Mouse (Mus musculus): ENCODE results near the gene Galnt10.

Galnt10 gene

DNA sequence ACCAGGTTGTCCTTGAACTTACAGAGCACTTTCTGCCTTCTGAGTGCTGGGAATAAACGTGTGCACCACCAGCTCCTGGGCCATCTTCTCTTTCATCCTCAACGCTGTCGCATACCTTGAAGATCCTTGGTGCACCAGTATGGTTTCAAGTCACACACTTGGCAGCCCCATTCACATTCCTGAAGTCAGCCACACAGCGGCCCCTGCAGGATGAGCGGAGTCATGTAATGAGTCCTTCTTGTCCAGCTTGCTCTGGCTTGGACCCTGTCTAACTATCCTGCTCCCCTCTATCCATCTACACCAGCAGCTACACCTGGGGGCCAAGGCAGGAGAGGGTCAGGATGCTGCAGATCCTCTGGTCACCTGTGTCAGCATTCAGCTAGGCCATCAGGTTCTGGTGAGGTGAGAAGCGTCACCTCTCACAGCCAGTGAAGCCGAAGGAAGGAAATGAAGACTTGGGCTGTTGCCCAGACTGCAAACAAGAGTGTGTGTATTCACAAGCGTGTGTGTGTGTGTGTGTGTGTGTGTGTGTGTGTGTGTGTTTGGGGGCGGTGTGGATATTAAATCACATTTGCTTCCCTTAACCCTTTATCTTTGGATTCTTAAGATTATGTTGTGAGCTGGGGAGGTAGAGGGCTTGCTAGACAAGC, 18.0 kb upstream of the Galnt10 start:
- ChIA-PET POLR2A (interaction anchor here in 2 of 4 experiments (0.6 to 1.6 kb wide), 4 partner anchors 17 to 74 kb away, joined by 3 to 6 read pairs (median 4); no protein-coding TSS in a partner anchor), CTCF (interaction anchor here (0.6 to 1.7 kb wide), 18 partner anchors 12 to 1225 kb away, joined by 3 to 10 read pairs (median 4); partner anchors contain the start of gene Galnt10 (in 1 of the 4))

- ChIA-PET POLR2A (no interaction called here), CTCF (interaction anchor here in 1 of 4 experiments (0.6 kb wide), 1 partner anchor 15 kb away, joined by 5 read pairs; no protein-coding TSS in a partner anchor)
Measured at GRCm38 (mm10) chr11:57631805-57632485, 13.3 kb upstream of the Galnt10 start.

- ChIA-PET CTCF (interaction anchor here in 1 of 4 experiments (0.7 kb wide), 1 partner anchor 101 kb away, joined by 7 read pairs; no protein-coding TSS in a partner anchor), POLR2A (interaction anchor here in 1 of 4 experiments (1.0 kb wide), 1 partner anchor 15 kb away, joined by 3 read pairs; no protein-coding TSS in a partner anchor)
Measured at GRCm38 (mm10) chr11:57633006-57633405, 12.2 kb upstream of the Galnt10 start.

DNA sequence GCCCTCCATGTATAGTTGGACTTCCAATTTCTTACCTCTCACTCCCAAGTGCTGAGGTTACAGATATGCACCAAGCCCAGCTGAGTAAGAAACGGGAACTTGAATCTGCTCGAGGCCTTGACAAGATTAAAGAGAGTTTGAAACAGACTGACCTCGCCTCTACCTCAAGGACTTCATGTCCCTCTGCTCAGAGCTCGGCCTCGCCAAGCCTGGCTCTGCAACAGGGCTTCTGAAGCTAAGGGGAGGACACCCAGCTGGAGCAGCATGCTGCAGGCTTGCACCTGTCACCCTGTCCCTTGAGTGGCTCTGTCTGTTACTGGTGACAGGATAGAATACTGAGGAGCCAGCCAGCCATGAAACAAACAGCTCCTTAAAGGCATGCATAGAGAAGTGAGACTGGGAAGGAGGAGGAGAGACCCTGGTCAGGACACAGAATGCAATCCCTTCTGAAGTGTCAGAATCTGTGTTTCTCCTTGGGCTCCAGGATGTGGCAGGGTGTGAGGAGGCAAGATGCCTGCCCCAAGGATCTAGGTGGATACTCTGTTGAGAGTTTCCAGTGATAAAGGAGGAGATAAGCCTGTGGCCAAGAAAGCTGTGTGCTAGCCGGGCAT, 11.2 kb upstream of the Galnt10 start:
- POLR2A ChIA-PET, result interaction anchor here in 1 of 4 experiments (1.0 to 1.1 kb wide), 2 partner anchors 14 to 17 kb away, joined by 3 read pairs; no protein-coding TSS in a partner anchor
- CTCF ChIA-PET, result interaction anchor here in 1 of 4 experiments (1.0 kb wide), 1 partner anchor 9 kb away, joined by 3 read pairs; no protein-coding TSS in a partner anchor

GRCm38 (mm10) chr11:57635148-57635547, 10.1 kb upstream of the Galnt10 start:
- ChIA-PET CTCF (interaction anchor here in 1 of 4 experiments (0.6 kb wide), 2 partner anchors 10 to 1732 kb away, joined by 3 read pairs; no protein-coding TSS in a partner anchor), POLR2A (no interaction called here)

GRCm38 (mm10) chr11:57643691-57644090, 1.6 kb upstream of the Galnt10 start:
- ChIA-PET CTCF (interaction anchor here in 2 of 4 experiments (0.5 to 1.4 kb wide), 4 partner anchors 9 to 1334 kb away, joined by 3 to 4 read pairs (median 4); partner anchors contain the start of gene Trim11 (in 1 of the 2)), POLR2A (interaction anchor here in 3 of 4 experiments (0.5 to 1.3 kb wide), 11 partner anchors 9 to 712 kb away, joined by 3 to 6 read pairs (median 3); no protein-coding TSS in a partner anchor)

GRCm38 (mm10) chr11:57644245-57645017, 811 bp upstream of the Galnt10 start:
- ChIA-PET CTCF (interaction anchor here (0.5 to 1.4 kb wide), 8 partner anchors 10 to 1333 kb away, joined by 3 to 7 read pairs (median 4); partner anchors contain the start of gene Trim11 (in 1 of the 4)), POLR2A (interaction anchor here in 3 of 4 experiments (0.5 to 1.6 kb wide), 23 partner anchors 8 to 711 kb away, joined by 3 to 6 read pairs (median 3); no protein-coding TSS in a partner anchor)

DNA sequence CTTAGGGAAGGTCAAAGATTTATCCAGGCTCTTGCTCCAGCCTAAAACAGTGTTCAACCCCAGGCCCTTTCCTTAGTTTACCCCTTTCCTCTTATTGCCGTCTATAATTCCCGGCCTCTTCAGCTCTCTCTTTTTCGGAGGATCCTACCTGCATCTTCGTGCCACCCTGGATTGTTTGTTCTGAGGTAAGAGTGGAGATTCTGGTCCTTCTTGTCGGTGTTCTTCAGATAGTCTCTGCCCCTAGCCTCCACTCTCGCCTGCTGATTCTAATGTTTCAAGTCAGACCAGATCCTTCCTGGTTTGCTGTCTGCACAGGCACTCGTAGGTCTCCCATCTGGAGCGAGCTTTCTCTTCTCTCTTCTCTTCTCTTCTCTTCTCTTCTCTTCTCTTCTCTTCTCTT, 605 bp downstream of the Galnt10 start:
- CTCF ChIA-PET, result no interaction called here
- POLR2A ChIA-PET, result interaction anchor here in 1 of 4 experiments (0.6 to 1.6 kb wide), 3 partner anchors 40 to 82 kb away, joined by 3 to 4 read pairs (median 3); no protein-coding TSS in a partner anchor

DNA sequence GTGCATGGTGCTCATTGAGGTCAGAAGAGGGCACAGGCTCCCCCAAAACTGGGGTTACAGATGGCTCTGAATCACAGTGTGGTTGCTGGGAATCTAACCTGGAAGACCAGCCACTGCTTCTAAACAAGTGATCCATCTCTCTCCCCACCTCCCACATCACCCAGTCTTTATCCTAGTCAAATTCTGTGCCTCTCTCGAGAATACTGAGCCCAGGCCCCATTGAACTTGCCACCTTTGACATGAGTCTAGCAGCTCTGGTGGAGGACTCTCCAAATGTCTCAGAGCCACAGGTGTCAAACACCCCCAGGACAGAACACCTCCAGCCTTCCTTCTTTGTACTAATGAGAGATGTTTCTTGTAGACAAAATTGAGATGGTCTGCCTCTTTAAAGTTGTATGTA, 1.2 kb downstream of the Galnt10 start:
- ChIA-PET POLR2A (no interaction called here), CTCF (no interaction called here)

- ChIA-PET POLR2A (interaction anchor here in 1 of 4 experiments (1.0 kb wide), 1 partner anchor 14 kb away, joined by 3 read pairs; no protein-coding TSS in a partner anchor), CTCF (interaction anchor here in 1 of 4 experiments (0.8 kb wide), 1 partner anchor 15 kb away, joined by 5 read pairs; no protein-coding TSS in a partner anchor)
Measured at GRCm38 (mm10) chr11:57646940-57647339, 1.7 kb downstream of the Galnt10 start.

DNA sequence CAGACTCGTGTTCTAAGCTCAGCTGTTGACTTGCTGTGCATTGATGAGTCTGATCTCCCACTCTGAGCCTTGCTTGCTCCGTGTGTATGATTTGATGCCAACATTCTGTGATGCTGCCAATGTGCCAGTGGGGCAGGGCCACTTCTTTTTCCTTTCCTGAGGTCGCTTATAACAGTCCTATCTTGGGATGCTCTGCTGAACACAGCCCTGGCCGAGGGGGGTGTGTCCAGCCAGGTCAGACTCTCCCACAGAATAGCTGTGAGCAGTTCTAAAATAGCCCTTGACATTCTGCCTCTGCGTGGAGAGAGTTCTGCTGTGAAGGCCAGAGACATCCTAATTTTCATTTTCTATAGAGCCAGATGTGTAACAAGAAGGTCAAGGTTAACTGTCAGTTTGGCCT, 2.2 kb downstream of the Galnt10 start:
- ChIA-PET POLR2A (interaction anchor here in 1 of 4 experiments (1.0 kb wide), 1 partner anchor 13 kb away, joined by 3 read pairs; no protein-coding TSS in a partner anchor), CTCF (interaction anchor here in 1 of 4 experiments (0.8 kb wide), 1 partner anchor 16 kb away, joined by 5 read pairs; no protein-coding TSS in a partner anchor)

DNA sequence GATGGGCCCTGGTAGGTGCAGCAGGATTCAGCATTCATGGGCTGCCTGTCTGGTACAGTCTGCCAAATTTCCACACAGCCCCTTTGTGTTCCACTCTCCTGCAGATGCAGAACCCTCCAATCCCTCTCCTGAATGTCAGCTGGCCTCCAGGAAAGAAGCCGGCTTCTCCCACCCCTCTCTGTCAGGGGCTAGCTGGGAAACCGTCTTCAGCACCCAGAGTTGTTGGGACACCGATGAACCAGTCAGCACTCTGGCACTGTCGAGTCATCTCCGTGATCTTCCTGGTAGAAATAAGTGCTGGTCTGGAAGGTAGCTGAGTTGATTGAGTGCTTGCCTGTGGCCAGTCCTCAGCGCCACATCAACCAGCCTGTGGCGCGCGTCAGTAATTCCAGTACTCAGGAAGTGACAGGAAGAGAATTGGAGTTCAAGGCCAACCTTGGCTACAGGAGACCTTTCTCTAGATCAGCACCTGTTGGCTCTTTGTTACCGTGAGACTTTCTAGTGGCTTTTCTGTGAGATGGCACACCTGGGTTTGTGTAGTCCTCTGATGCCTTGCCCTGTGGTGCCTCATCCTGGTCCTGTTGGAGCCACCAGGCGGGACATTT, 3.1 kb downstream of the Galnt10 start:
- CTCF ChIA-PET, result interaction anchor here in 1 of 4 experiments (0.5 kb wide), 1 partner anchor 22 kb away, joined by 4 read pairs; no protein-coding TSS in a partner anchor
- POLR2A ChIA-PET, result interaction anchor here in 1 of 4 experiments (0.8 to 1.0 kb wide), 3 partner anchors 12 to 17 kb away, joined by 3 to 4 read pairs (median 3); no protein-coding TSS in a partner anchor

GRCm38 (mm10) chr11:57649269-57649668, 4.0 kb downstream of the Galnt10 start:
- CTCF ChIA-PET, result interaction anchor here in 1 of 4 experiments (0.6 kb wide), 1 partner anchor 182 kb away, joined by 3 read pairs; no protein-coding TSS in a partner anchor
- POLR2A ChIA-PET, result interaction anchor here in 1 of 4 experiments (0.5 to 4.7 kb wide), 3 partner anchors 12 to 168 kb away, joined by 4 to 27 read pairs (median 5); no protein-coding TSS in a partner anchor

- ChIA-PET POLR2A (interaction anchor here in 1 of 4 experiments (0.5 to 4.7 kb wide), 2 partner anchors 12 to 168 kb away, joined by 5 to 27 read pairs; no protein-coding TSS in a partner anchor), CTCF (no interaction called here)
Measured at GRCm38 (mm10) chr11:57649671-57650070, 4.4 kb downstream of the Galnt10 start.

DNA sequence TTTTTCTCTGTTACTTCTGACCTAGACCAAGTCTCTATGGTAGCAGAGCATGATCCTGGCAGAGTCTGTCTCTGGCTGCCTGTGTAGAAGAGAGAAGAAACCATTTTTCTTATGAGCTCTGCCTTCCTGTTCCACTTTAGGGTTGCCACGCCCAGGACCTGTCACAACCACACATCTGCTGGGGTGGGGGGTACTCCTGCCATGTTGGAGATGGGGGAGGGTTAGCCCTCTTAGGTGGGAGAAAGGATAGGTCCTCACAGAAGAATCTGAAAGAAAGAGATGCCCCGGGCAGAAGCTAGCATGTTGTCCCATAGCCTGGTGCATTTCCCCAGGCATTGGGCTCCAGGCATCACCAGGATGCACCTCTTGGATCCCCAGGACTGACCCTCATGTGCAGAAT, 5.6 kb downstream of the Galnt10 start:
- ChIA-PET POLR2A (interaction anchor here in 3 of 4 experiments (0.5 to 4.7 kb wide), 10 partner anchors 10 to 162 kb away, joined by 3 to 27 read pairs (median 3); no protein-coding TSS in a partner anchor), CTCF (interaction anchor here in 2 of 4 experiments (0.5 to 1.2 kb wide), 5 partner anchors 16 to 102 kb away, joined by 3 to 8 read pairs (median 3); no protein-coding TSS in a partner anchor)

DNA sequence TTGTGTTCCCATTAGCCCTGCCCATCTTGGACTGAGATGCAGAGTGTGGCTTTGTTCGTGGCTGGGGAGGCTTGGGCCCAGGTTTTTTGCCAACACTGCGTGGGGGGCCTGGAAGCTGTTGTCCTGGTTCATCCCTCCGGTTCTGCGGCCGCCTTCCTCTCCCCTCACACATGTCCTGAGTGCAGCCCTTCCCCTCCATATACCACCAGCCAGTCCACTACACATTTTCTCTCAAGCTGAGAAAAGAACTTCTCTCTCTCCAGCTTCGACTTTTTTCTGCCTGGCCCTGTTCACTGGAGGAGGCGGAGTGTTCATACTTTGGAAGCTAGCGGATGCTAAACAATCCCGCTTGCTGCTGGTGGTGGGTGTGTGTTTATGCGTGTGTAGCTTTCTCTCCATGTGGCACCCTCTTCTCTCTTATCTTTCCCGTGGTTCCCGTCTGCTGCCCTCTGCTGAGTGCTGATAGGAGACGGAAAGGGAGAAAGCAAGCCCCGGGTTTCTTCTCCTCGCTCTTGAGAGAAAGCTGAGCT, 6.1 kb downstream of the Galnt10 start:
- POLR2A ChIA-PET, result interaction anchor here in 3 of 4 experiments (0.5 to 4.7 kb wide), 11 partner anchors 10 to 162 kb away, joined by 3 to 27 read pairs (median 3); no protein-coding TSS in a partner anchor
- CTCF ChIA-PET, result interaction anchor here in 3 of 4 experiments (0.5 to 1.2 kb wide), 6 partner anchors 16 to 1543 kb away, joined by 3 to 8 read pairs (median 3); no protein-coding TSS in a partner anchor

All from embryonic stem cell, embryonic (primary cell).